Comparison of ENCODE assay signal across 9 mouse cellular contexts in genomic region chr10:76678122-76678521, GRCm38 (mm10). TPM values are rescaled to one million over a fixed set of nuclear protein-coding genes. Genes with fewer than 3 reads are reported as not detected.
DNase-seq lines count a peak whose midpoint lies in the region; ATAC-seq and TF ChIP-seq lines count a peak whose summit lies in the region.
"Had no signal": no experiment of that assay in that cellular context is flagged by ENCODE, and none has a peak within 500 bp of the region (broad histone marks: within the 10 kb centered on the region; RNA-seq: fewer than 3 reads in every experiment).

No protein-coding gene starts in this region.

- peak; percentile 63 for DNase-seq in gastrocnemius, adult 2 months
- no peak for DNase-seq in gastrocnemius, postnatal 4 days (ENCODE audit: low spot score in 2 of 2)
- DNase-seq in 416B (ENCODE audit: low read depth), result peak; percentile 13
- DNase-seq in lung, postnatal 36 days, result peak; percentile 87
- DNase-seq in kidney, adult 9 months, result no peak

- no peaks in the 10 kb centered on the region for H3K27me3 ChIP-seq in intestine, embryonic 15.5 days (replicated peaks)

- H3K4me2 ChIP-seq in intestine, embryonic 15.5 days (replicated peaks), result no peak overlapping the region

- no peak overlapping the region for H3K9ac ChIP-seq in intestine, embryonic 15.5 days
- H3K9ac ChIP-seq: liver, embryonic 14.5 days had no signal

- ATAC-seq in intestine, embryonic 15.5 days, result no peak
- no peak for ATAC-seq in megakaryocyte-erythroid progenitor cell, adult 5-6 weeks (replicated peaks; ENCODE audit: low FRiP score, low TSS enrichment, poor library complexity, severe bottlenecking)
- no peak for ATAC-seq in inflammation-experienced regulatory T-cells, adult 6 months

- no peak for TF ChIP-seq CTCF in gastrocnemius, adult 2 months (IDR thresholded peaks at IDR 0.05)

- peaks cover 19% of the 10 kb centered on the region for H3K4me1 ChIP-seq in intestine, embryonic 15.5 days (replicated peaks)

- 47% methylated on average over 7 of the region's 7 CpGs for WGBS in intestine, embryonic 15.5 days

- no peak overlapping the region for H3K4me3 ChIP-seq in gastrocnemius, adult 2 months
- H3K4me3 ChIP-seq in intestine, embryonic 15.5 days (replicated peaks), result no peak overlapping the region

- H3K36me3 ChIP-seq in intestine, embryonic 15.5 days, result no peaks in the 10 kb centered on the region

- no peaks in the 10 kb centered on the region for H3K9me3 ChIP-seq in intestine, embryonic 15.5 days

- no peak overlapping the region for H3K27ac ChIP-seq in gastrocnemius, adult 2 months
- peak overlapping the region; percentile 65 for H3K27ac ChIP-seq in intestine, embryonic 15.5 days
- H3K27ac ChIP-seq: liver, embryonic 14.5 days had no signal

- intact Hi-C loops in gastrocnemius, adult 2 months (cut with DNase I), result no loop called here

RNA-seq across cellular contexts. Expression of gene Col6a1, which starts 47.8 kb away (rescaled TPM):
- total RNA-seq in gastrocnemius, adult 2 months (2021), result 10 to 100 TPM; 30.5 to 59.0 TPM
- total RNA-seq in gastrocnemius, postnatal 4 days (2021), result 100 to 1,000 TPM; 628 to 701 TPM
- 317 and 323 TPM in 2 replicates for polyA plus RNA-seq in intestine, embryonic 15.5 days (2015; fragmentation: Nextera tagmentation; extraction: Ambion mirVana)
- not detected in 2 replicates for total RNA-seq in megakaryocyte-erythroid progenitor cell, adult 5-6 weeks (2014; fragmentation: Nextera tagmentation)
- total RNA-seq in megakaryocyte-erythroid progenitor cell, adult 5-6 weeks (2017), result not detected in 2 replicates
- not detected for polyA plus RNA-seq in inflammation-experienced regulatory T-cells, adult 6 months (2017; shearing (Covaris generic))

RNA-seq across cellular contexts. Expression of gene Col6a2, which starts 54.7 kb away (rescaled TPM):
- total RNA-seq in gastrocnemius, adult 2 months (2021), result 10 to 100 TPM; 28.5 to 59.5 TPM
- 100 to 1,000 TPM; 657 to 733 TPM for total RNA-seq in gastrocnemius, postnatal 4 days (2021)
- polyA plus RNA-seq in intestine, embryonic 15.5 days (2015; fragmentation: Nextera tagmentation; extraction: Ambion mirVana), result 274 and 282 TPM in 2 replicates
- 0.70 TPM in 1 of 2 replicates, not detected in the other for total RNA-seq in megakaryocyte-erythroid progenitor cell, adult 5-6 weeks (2014; fragmentation: Nextera tagmentation)
- total RNA-seq in megakaryocyte-erythroid progenitor cell, adult 5-6 weeks (2017), result not detected in 2 replicates
- polyA plus RNA-seq in inflammation-experienced regulatory T-cells, adult 6 months (2017; shearing (Covaris generic)), result not detected

Comparison
In these comparisons a context has a peak if more than half of its experiments do, and no peak if none do; other contexts are left out.
1. DNase-seq: peak in gastrocnemius, adult 2 months (single experiment), 416B (single experiment) and lung, postnatal 36 days (single experiment); none in gastrocnemius, postnatal 4 days (0 of 2) and kidney, adult 9 months (single experiment).
2. RNA of gene Col6a1, which starts 47.8 kb away (total RNA-seq): 628 to 701 TPM in gastrocnemius, postnatal 4 days and 30.5 to 59.0 TPM in gastrocnemius, adult 2 months; not detected in megakaryocyte-erythroid progenitor cell, adult 5-6 weeks; every median in the first group is over 10 times any median in the second.
3. RNA of gene Col6a2, which starts 54.7 kb away (total RNA-seq): 657 to 733 TPM in gastrocnemius, postnatal 4 days and 28.5 to 59.5 TPM in gastrocnemius, adult 2 months; 0.70 TPM in megakaryocyte-erythroid progenitor cell, adult 5-6 weeks; every median in the first group is over 10 times any median in the second.